Mouse (Mus musculus) brain, embryonic 14.5 days (tissue): Measurements from ENCODE around the gene Fam174b.

Experiments used
- CTCF ChIP-seq: fragments of 200-500 bp; IDR thresholded peaks from 2 replicates; pipeline ENCODE4 v1.5.1; 2012; ENCODE audit warnings: inconsistent platforms, mild to moderate bottlenecking, moderate library complexity, borderline replicate concordance; ENCODE audit not compliant: insufficient read depth, insufficient read length; ENCODE audit errors: extremely low read depth
- POLR2A ChIP-seq: fragments of 200-500 bp; IDR thresholded peaks from 2 replicates; pipeline ENCODE4 v1.6.1; 2012; ENCODE audit warnings: mild to moderate bottlenecking, inconsistent platforms, borderline replicate concordance; ENCODE audit not compliant: poor library complexity, insufficient read depth, insufficient read length, severe bottlenecking; ENCODE audit errors: extremely low read depth

DNA sequence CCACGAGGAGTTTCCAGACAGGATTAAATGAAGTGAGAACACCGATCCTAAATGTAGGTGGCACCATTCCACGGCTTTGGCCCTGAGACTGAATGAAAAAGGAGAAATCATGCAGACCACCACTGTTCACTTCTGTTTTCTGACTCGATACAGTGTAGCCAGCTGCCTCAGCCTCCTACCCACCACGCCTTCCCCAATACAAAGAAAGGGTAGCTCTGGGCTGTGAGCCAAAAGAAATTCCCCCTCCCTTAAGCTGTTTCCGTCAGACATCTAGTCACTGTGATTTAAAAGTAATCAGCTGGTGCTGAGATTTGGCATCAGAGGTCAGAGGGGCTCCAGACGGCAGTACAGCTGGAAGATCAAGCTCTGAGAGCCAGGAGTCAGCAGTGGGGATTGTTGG is 10.2 kb upstream of the Fam174b start:
- no peak for TF ChIP-seq POLR2A
- no peak for TF ChIP-seq CTCF
